Mouse (Mus musculus): Measurements from ENCODE around the gene Cxcl10. TPM values are rescaled to one million over a fixed set of nuclear protein-coding genes. Genes with fewer than 3 reads are reported as not detected.

Cxcl10 gene
- polyA plus RNA-seq, 1 experiment from 2014 or later = 0.23 TPM

DNA sequence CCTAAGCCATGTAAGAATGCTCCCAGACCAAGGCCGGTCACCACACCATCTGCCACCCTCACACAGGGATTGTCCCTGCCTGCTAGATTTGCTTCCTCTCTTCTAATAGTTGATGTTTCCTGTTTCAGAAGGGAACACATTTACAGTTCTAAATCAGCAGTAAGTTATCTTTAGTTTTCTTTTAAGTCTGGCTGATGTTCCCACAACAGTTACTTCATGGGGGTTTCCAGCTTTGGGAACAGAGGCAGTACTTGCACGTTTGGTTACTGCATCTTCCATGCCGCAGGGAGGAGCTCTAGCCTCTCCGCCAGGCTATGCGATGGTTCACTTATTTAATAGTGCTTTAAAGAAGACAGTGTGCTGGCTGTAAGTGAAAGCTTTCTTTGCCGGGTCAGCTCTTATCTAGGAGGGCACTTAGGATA, 26.0 kb upstream of the Cxcl10 start:
- WGBS = 82% methylated on average over 6 of the region's 6 CpGs
- Histone ChIP-seq H3K36me3 (ENCODE audit: control insufficient read depth, insufficient read depth, low read length) (no peaks in the 10 kb centered on the region), H3K4me1 (replicated peaks; ENCODE audit: control insufficient read depth, insufficient read depth, low read length) (peaks cover 7% of the 10 kb centered on the region; the same call in 1 of the 2 replicates), H3K4me2 (ENCODE audit: low read depth, low read length, severe bottlenecking) (no peak overlapping the region), H3K27me3 (ENCODE audit: control insufficient read depth, insufficient read depth, low read length) (no peaks in the 10 kb centered on the region), H3K4me3 (ENCODE audit: low read depth, low read length) (no peak overlapping the region), H3K27ac (ENCODE audit: low read depth, low read length) (no peak overlapping the region), H3K9me3 (ENCODE audit: control insufficient read depth, low read length) (no peaks in the 10 kb centered on the region), H3K9ac (ENCODE audit: low read length) (no peak overlapping the region)
- ATAC-seq (replicated peaks; ENCODE audit: low FRiP score) = no peak
- no peak for DNase-seq (ENCODE audit: low spot score)

DNA sequence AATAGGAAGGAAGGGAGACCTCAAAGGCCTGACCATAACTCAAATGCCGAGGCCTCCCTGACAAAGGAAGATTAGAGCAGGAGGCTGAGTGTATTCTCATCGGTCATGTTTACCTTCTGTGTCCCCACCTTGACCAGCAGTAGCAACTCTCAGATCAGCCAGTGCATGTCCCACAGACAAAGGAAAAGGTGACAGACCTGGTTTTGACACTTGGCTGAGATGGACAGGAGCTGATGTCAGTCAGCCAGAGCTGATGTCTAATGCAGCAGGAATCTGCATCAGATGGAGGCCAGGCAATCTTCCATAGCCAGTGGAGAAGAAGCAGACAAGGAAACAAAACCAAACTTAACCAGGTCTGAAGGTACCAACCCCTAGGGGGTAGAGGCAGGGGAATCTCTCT, 23.9 kb upstream of the Cxcl10 start:
- Histone ChIP-seq H3K27ac (ENCODE audit: low read depth, low read length) (no peak overlapping the region), H3K36me3 (ENCODE audit: control insufficient read depth, insufficient read depth, low read length) (no peaks in the 10 kb centered on the region), H3K4me1 (replicated peaks; ENCODE audit: control insufficient read depth, insufficient read depth, low read length) (peaks cover 6% of the 10 kb centered on the region; the same call in 1 of the 2 replicates), H3K9me3 (ENCODE audit: control insufficient read depth, low read length) (no peaks in the 10 kb centered on the region), H3K9ac (ENCODE audit: low read length) (no peak overlapping the region), H3K4me3 (ENCODE audit: low read depth, low read length) (no peak overlapping the region), H3K4me2 (ENCODE audit: low read depth, low read length, severe bottlenecking) (no peak overlapping the region), H3K27me3 (ENCODE audit: control insufficient read depth, insufficient read depth, low read length) (no peaks in the 10 kb centered on the region)
- ATAC-seq (replicated peaks; ENCODE audit: low FRiP score) = no peak
- DNase-seq (ENCODE audit: low spot score) = no peak
- WGBS = 74% methylated on average over 2 of the region's 2 CpGs

DNA sequence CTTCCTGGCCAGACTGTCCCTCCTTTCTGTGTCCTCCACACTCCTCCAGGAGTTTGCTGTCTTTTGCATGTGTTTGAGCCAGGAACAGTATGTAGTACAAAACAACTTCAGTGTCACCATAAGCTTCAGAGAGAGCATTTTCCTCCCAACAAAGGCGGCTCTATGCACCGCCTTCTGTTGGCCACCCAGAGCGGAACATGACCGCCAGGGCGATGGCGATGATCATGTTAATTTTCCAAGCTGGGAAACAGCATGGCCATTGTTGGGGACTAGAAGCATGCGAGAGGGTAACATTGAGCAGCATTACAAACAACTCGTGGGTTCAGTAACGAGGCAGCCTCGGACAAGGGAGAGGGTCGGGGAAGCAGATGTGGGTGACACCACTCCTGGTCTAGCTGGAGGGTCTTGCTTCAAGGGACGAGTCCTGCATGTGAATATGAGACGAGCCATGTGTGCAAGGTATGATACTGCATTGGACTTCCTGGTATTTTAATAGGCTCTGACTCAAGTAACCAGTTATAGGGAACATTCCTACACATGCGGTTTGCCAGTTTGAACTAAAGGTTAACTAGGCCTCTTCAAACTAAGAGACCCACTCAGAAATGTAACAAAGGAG, 22.8 kb upstream of the Cxcl10 start:
- H3K9ac ChIP-seq (ENCODE audit: low read length) = no peak overlapping the region
- H3K4me2 ChIP-seq (ENCODE audit: low read depth, low read length, severe bottlenecking) = no peak overlapping the region
- 70% methylated on average over 14 of the region's 14 CpGs for WGBS
- H3K4me1 ChIP-seq (replicated peaks; ENCODE audit: control insufficient read depth, insufficient read depth, low read length) = no peaks in the 10 kb centered on the region; the same call in 1 of the 2 replicates
- ATAC-seq (replicated peaks; ENCODE audit: low FRiP score) (0 out of 2 replicates have a peak, but pooled peaks have one; percentile 12), DNase-seq (ENCODE audit: low spot score) (no peak)
- no peaks in the 10 kb centered on the region for H3K36me3 ChIP-seq (ENCODE audit: control insufficient read depth, insufficient read depth, low read length)
- H3K9me3 ChIP-seq (ENCODE audit: control insufficient read depth, low read length) = no peaks in the 10 kb centered on the region
- no peaks in the 10 kb centered on the region for H3K27me3 ChIP-seq (ENCODE audit: control insufficient read depth, insufficient read depth, low read length)
- no peak overlapping the region for H3K4me3 ChIP-seq (ENCODE audit: low read depth, low read length)
- H3K27ac ChIP-seq (ENCODE audit: low read depth, low read length) = no peak overlapping the region

DNA sequence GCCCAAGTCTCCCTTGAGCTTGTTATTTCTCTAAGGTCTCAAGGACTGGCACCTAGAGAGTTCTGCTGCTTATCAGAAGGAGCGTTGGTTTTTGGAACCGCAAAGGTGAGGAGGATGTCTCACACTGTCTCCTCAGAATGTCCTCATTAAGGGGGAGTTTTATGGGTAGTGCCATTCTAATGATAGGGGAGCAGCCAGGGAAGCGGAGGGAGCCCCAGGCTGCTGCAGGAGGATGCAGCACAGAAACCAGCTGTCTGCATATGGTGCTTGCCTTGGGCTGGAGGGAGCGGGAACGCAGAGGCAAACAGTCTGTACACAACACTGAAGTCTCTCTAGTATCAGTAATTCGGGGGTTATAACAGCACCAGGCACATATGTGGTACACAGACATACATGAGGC, 22.2 kb upstream of the Cxcl10 start:
- H3K9ac ChIP-seq (ENCODE audit: low read length) = no peak overlapping the region
- H3K27ac ChIP-seq (ENCODE audit: low read depth, low read length) = no peak overlapping the region
- H3K4me1 ChIP-seq (replicated peaks; ENCODE audit: control insufficient read depth, insufficient read depth, low read length) = no peaks in the 10 kb centered on the region
- no peaks in the 10 kb centered on the region for H3K36me3 ChIP-seq (ENCODE audit: control insufficient read depth, insufficient read depth, low read length)
- 84% methylated on average over 6 of the region's 6 CpGs for whole genome bisulfite sequencing
- no peak for ATAC-seq (replicated peaks; ENCODE audit: low FRiP score)
- no peak for DNase-seq (ENCODE audit: low spot score)
- H3K4me3 ChIP-seq (ENCODE audit: low read depth, low read length) = no peak overlapping the region
- H3K9me3 ChIP-seq (ENCODE audit: control insufficient read depth, low read length) = no peaks in the 10 kb centered on the region
- no peak overlapping the region for H3K4me2 ChIP-seq (ENCODE audit: low read depth, low read length, severe bottlenecking)
- H3K27me3 ChIP-seq (ENCODE audit: control insufficient read depth, insufficient read depth, low read length) = no peaks in the 10 kb centered on the region

DNA sequence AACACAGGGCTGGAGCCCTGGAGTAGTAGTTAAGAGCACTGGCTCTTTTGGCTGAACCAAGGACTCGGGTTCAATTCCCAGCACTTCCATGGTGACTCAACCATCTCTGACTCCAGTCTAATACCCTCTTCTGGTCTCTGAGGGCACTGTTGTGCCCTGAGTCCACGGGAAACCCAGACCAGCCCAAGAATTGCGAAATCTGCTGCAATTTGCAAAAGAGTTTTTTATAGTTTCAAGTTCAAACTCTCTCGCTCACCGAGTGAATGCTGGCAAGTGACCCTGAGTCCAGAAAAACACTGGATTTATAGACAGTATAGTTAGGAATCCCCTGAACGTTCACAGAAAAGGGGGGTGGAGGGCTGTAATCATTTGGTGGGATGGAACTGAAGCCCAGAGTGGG, 21.7 kb upstream of the Cxcl10 start:
- 86% methylated on average over 6 of the region's 6 CpGs for WGBS
- Histone ChIP-seq H3K36me3 (ENCODE audit: control insufficient read depth, insufficient read depth, low read length) (no peaks in the 10 kb centered on the region), H3K4me3 (ENCODE audit: low read depth, low read length) (no peak overlapping the region), H3K4me2 (ENCODE audit: low read depth, low read length, severe bottlenecking) (no peak overlapping the region), H3K4me1 (replicated peaks; ENCODE audit: control insufficient read depth, insufficient read depth, low read length) (no peaks in the 10 kb centered on the region), H3K9ac (ENCODE audit: low read length) (no peak overlapping the region), H3K27ac (ENCODE audit: low read depth, low read length) (no peak overlapping the region), H3K27me3 (ENCODE audit: control insufficient read depth, insufficient read depth, low read length) (no peaks in the 10 kb centered on the region), H3K9me3 (ENCODE audit: control insufficient read depth, low read length) (no peaks in the 10 kb centered on the region)
- DNase-seq (ENCODE audit: low spot score) (no peak), ATAC-seq (replicated peaks; ENCODE audit: low FRiP score) (no peak)

DNA sequence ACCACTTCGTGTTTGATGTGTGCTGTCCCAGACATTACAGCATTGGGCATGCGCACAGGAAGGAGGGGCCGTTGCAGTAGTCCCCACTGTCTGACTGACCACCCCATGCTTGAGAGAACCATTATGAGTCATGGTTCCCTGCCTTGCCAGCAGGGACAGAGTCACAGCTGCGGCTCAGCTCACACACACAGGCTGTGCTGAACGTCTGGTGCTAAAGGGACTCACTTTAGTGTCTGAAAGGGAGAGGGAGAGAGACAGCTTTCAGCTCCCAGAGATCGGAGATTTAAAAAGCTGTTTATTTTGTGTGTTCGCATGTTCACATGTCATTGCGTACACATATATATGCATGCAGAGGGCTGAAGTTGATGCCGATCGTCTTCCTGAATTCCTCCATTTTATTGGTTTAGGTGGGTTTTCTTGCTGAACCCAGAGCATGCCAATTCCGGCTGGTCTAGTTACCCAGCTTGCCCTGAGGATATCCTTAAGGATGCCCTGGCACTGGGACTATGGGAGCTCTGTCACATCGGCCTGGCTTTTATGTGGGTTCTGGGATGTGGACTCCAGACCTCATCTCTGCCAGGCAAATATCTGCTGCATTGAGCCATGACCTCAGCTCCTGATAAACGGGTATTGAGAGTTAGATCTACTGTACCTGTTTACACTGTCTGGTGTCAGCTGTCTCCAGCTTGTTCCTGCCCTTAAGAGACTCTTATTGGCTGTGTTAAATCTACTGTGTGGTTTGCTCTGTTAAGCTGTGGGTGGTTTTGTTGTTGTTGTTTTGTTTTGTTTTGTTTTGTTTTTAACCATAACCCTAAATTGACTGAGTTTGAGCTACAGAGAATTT, 20.7 kb upstream of the Cxcl10 start:
- Histone ChIP-seq H3K27me3 (ENCODE audit: control insufficient read depth, insufficient read depth, low read length) (no peaks in the 10 kb centered on the region), H3K27ac (ENCODE audit: low read depth, low read length) (no peak overlapping the region), H3K9me3 (ENCODE audit: control insufficient read depth, low read length) (no peaks in the 10 kb centered on the region), H3K36me3 (ENCODE audit: control insufficient read depth, insufficient read depth, low read length) (no peaks in the 10 kb centered on the region), H3K4me3 (ENCODE audit: low read depth, low read length) (no peak overlapping the region), H3K4me1 (replicated peaks; ENCODE audit: control insufficient read depth, insufficient read depth, low read length) (no peaks in the 10 kb centered on the region), H3K4me2 (ENCODE audit: low read depth, low read length, severe bottlenecking) (no peak overlapping the region), H3K9ac (ENCODE audit: low read length) (no peak overlapping the region)
- 0 out of 2 replicates have a peak, but pooled peaks have one; percentile 24 for ATAC-seq (replicated peaks; ENCODE audit: low FRiP score)
- WGBS = 78% methylated on average over 13 of the region's 13 CpGs
- DNase-seq (ENCODE audit: low spot score) = no peak

DNA sequence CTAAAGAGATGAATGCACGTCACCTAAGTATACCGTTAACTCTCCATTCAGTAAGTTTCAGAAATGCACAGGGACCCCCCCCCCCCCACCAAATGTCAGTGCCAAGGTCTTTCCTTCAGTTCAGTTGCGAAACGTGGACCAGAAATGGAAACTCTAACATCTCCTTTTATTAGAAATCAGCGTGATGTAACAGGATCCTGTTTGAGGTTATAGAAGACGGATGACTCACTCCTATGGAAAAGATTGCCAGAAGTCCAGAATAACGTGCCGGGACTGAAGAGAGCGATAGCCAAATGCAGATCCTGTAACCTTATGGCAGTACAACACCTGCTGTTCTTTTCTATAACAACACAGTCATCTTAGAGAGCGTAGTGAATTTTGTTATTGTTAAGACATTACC, 19.7 kb upstream of the Cxcl10 start:
- 87% methylated on average over 10 of the region's 10 CpGs for WGBS
- DNase-seq (ENCODE audit: low spot score) = no peak
- Histone ChIP-seq H3K9ac (ENCODE audit: low read length) (no peak overlapping the region), H3K4me1 (replicated peaks; ENCODE audit: control insufficient read depth, insufficient read depth, low read length) (no peaks in the 10 kb centered on the region), H3K36me3 (ENCODE audit: control insufficient read depth, insufficient read depth, low read length) (no peaks in the 10 kb centered on the region), H3K9me3 (ENCODE audit: control insufficient read depth, low read length) (no peaks in the 10 kb centered on the region), H3K27me3 (ENCODE audit: control insufficient read depth, insufficient read depth, low read length) (no peaks in the 10 kb centered on the region), H3K4me3 (ENCODE audit: low read depth, low read length) (no peak overlapping the region), H3K27ac (ENCODE audit: low read depth, low read length) (no peak overlapping the region), H3K4me2 (ENCODE audit: low read depth, low read length, severe bottlenecking) (no peak overlapping the region)
- no peak for ATAC-seq (replicated peaks; ENCODE audit: low FRiP score)

DNA sequence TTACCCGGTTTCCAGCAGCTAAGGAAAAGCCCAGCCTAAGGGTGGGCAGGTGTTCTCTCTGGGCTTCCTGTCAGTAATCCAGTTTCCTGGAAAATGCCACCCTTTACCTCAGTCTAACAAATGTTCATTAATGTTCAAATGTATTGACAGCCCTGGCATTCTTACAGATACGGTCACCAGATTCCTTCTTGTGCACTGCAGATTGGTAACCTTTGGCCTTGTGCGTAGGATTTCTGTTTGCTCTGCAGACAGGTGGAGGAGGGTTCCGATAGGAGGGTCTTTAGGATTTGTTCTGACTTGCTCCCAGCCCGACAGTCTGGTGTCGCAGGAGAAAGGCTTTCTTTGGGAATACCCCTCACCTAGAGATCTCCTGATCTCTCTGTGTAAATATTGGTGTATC, 17.9 kb upstream of the Cxcl10 start:
- WGBS = 76% methylated on average over 6 of the region's 6 CpGs
- DNase-seq (ENCODE audit: low spot score) = peak; percentile 4
- Histone ChIP-seq H3K27ac (ENCODE audit: low read depth, low read length) (no peak overlapping the region), H3K36me3 (ENCODE audit: control insufficient read depth, insufficient read depth, low read length) (no peaks in the 10 kb centered on the region), H3K4me1 (replicated peaks; ENCODE audit: control insufficient read depth, insufficient read depth, low read length) (no peaks in the 10 kb centered on the region), H3K4me2 (ENCODE audit: low read depth, low read length, severe bottlenecking) (no peak overlapping the region), H3K4me3 (ENCODE audit: low read depth, low read length) (no peak overlapping the region), H3K27me3 (ENCODE audit: control insufficient read depth, insufficient read depth, low read length) (no peaks in the 10 kb centered on the region), H3K9ac (ENCODE audit: low read length) (no peak overlapping the region), H3K9me3 (ENCODE audit: control insufficient read depth, low read length) (no peaks in the 10 kb centered on the region)
- no peak for ATAC-seq (replicated peaks; ENCODE audit: low FRiP score)

Measured in forebrain, embryonic 11.5 days (tissue).